Mouse (Mus musculus) heart, adult 2 months (tissue): Measurements from ENCODE around the gene Lgals2. TPM values are rescaled to one million over a fixed set of nuclear protein-coding genes. Genes with fewer than 3 reads are reported as not detected.
A peak's percentile ranks its signal among the peaks of the same experiment; 100 is the strongest.

Source experiments
- DNase-seq, 2 experiments: peaks; one replicate each; pipeline ENCODE4 v3.0.0; 2021
- H3K27ac ChIP-seq: fragments of 200-600 bp; 2 replicates; pipeline ENCODE4 v1.8.1; 2022
- H3K27me3 ChIP-seq: fragments of 200-500 bp; 2 replicates; pipeline ENCODE4 v1.6.1; 2012; ENCODE audit warnings: mild to moderate bottlenecking, low read length, inconsistent platforms, mixed read lengths; ENCODE audit not compliant: control insufficient read depth, insufficient read depth
- H3K36me3 ChIP-seq: fragments of 200-500 bp; 2 replicates; pipeline ENCODE4 v1.6.1; 2012; ENCODE audit warnings: low read length, inconsistent platforms; ENCODE audit not compliant: control insufficient read depth, insufficient read depth
- H3K4me1 ChIP-seq: fragments of 200-500 bp; 2 replicates; pipeline ENCODE4 v1.6.1; 2011; ENCODE audit warnings: low read length; ENCODE audit not compliant: control insufficient read depth, insufficient read depth
- H3K4me3 ChIP-seq: fragments of 200-600 bp; 2 replicates; pipeline ENCODE4 v1.8.1; 2022
- H3K79me2 ChIP-seq: fragments of 200-500 bp; replicated peaks from 2 replicates; pipeline ENCODE4 v1.6.1; 2012; ENCODE audit warnings: mild to moderate bottlenecking, inconsistent platforms, low read length, moderate library complexity, mixed read lengths; ENCODE audit not compliant: control insufficient read depth, insufficient read depth
- H3K9ac ChIP-seq: fragments of 200-500 bp; 2 replicates; pipeline ENCODE4 v1.6.1; 2012; ENCODE audit warnings: low read depth, mild to moderate bottlenecking, control low read depth, inconsistent platforms, low read length, mixed read lengths
- CTCF ChIP-seq: fragments of 200-600 bp; IDR thresholded peaks from 2 replicates; pipeline ENCODE4 v1.8.1; 2022; ENCODE audit warnings: antibody characterized with exemption, mild to moderate bottlenecking, moderate library complexity
- EP300 ChIP-seq: fragments of 200-500 bp; IDR thresholded peaks from 2 replicates; pipeline ENCODE4 v1.6.1; 2011; ENCODE audit warnings: low read depth, low read length, control low read depth; ENCODE audit not compliant: insufficient read depth
- POLR2A ChIP-seq: fragments of 200-500 bp; IDR thresholded peaks from 2 replicates; pipeline ENCODE4 v1.6.1; 2011; ENCODE audit warnings: mild to moderate bottlenecking, low read depth, low read length, control low read depth; ENCODE audit not compliant: insufficient read depth
- WGBS: fragments of 180-500 bp; shearing (Covaris S2); methylation state at CpG from one replicate; pipeline ENCODE4 v1.1.7; 2018; 5-methylcytosine and 5-hydroxymethylcytosine counted together
- intact Hi-C: fragments of 180-260 bp; cut with DNase I; formaldehyde crosslinking; loops from one replicate; pipeline ENCODE4 v1.15.1; 2025
- polyA plus RNA-seq: library from polyadenylated mRNA; depleted of rRNA; stranded (reverse); fragments of >200 nt; gene quantifications from 2 replicates; pipeline ENCODE4 v1.2.3, GENCODE M21; 2012
- total RNA-seq, 2 experiments: library from RNA; stranded (reverse); gene quantifications; 2 replicates each; pipeline ENCODE4 v1.2.3; 2021

Gene Lgals2
- total and polyA plus RNA-seq, 3 experiments = 1.5 TPM; not detected in 2

DNA sequence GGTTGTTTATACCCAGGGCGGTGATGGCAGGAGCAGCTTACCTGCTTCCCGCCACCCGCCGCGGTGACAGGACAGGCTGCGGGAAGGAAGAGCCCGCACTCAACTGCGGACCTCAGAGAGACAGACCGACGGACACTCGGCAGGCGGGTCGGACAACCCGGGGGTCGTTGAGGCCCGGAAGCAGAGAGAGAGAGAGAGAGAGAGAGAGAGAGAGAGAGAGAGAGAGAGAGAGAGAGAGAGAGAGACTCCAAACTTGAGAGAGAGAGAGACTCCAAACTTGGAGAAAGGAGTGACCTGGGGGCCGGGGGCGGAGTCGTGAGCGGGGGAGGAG, 44.0 kb upstream of the Lgals2 start, which contains the start of gene Gm49510:
TSS of gene Gm49510 (plus strand) at position 259 of the 331 bp plus-strand sequence.
- intact Hi-C loops = no loop called here
- H3K4me1 ChIP-seq = peaks cover 4% of the 10 kb centered on the region

DNA sequence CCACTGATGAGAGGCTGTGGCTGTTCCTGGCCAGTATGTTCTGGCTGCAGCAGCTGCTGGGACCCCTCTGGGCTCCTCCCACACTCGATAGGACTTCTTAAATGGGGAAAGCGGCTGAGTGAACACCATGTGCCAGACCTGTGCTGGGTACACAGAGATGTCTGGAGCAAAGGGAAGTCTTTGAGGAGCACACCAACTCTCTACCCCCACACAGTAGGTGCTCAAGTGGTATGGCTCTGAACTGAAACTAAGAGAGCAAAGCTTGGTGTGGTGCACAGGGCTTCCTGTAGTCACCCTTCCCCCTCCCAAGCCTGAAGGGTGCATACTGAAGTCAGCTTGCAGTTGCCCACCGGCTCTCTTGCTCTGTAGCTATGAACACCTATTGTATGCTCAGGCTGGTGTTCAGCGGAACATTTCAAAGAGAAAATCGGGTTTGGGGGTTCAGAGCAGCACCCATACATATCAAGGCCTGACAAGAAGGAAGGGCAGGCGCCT, 43.2 kb upstream of the Lgals2 start:
- WGBS = 64% methylated on average over 6 of the region's 6 CpGs
- no peak overlapping the region for H3K4me3 ChIP-seq
- intact Hi-C loops = no loop called here
- no peaks in the 10 kb centered on the region for H3K79me2 ChIP-seq
- H3K27me3 ChIP-seq = no peaks in the 10 kb centered on the region
- H3K36me3 ChIP-seq = no peaks in the 10 kb centered on the region
- TF ChIP-seq POLR2A (no peak), EP300 (no peak), CTCF (no peak)
- no peak overlapping the region for H3K9ac ChIP-seq
- H3K27ac ChIP-seq = no peak overlapping the region; the same call in 1 of the 2 replicates
- H3K4me1 ChIP-seq = peaks cover 4% of the 10 kb centered on the region
- no peak for DNase-seq

More for the DNA sequence above, 44.0 kb upstream of the Lgals2 start, which contains the start of gene Gm49510:
- H3K9ac ChIP-seq = peak within 1 kb of the TSS; percentile 82
- H3K27ac ChIP-seq = peak within 1 kb of the TSS; percentile 62
- no peaks in the 10 kb centered on the region for H3K79me2 ChIP-seq
- peak in 1 of 2 experiments; percentile 44 for DNase-seq
- 10% methylated on average over 20 of the region's 20 CpGs for WGBS
- no peaks in the 10 kb centered on the region for H3K27me3 ChIP-seq
- H3K36me3 ChIP-seq = no peaks in the 10 kb centered on the region
- TF ChIP-seq EP300 (no peak), CTCF (no peak), POLR2A (no peak)
- peak within 1 kb of the TSS; percentile 69 for H3K4me3 ChIP-seq

DNA sequence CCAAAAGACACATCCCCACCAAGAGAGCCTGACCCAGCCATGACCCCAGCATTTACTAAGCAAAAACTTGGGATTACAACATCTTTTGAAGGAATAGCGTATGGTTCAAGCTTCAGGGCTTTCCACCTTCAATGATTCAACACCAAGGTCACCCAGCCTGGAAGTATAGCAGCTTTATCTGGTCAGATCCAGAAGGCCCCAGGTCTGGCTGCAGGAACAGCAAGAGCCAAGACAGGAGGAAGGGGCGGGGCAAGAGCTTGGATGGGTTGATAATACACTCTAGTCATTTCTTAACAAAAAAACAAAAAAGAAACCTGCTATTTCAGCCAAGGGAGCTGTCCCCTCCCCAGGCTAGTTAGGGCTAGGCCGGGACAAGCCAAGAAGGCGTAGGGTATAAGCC, 42.2 kb upstream of the Lgals2 start:
- Histone ChIP-seq H3K4me3 (no peak overlapping the region), H3K4me1 (peaks cover 2% of the 10 kb centered on the region), H3K79me2 (no peaks in the 10 kb centered on the region), H3K36me3 (no peaks in the 10 kb centered on the region), H3K27ac (no peak overlapping the region), H3K9ac (no peak overlapping the region), H3K27me3 (no peaks in the 10 kb centered on the region)
- no peak for DNase-seq
- WGBS = 80% methylated on average over 4 of the region's 4 CpGs
- intact Hi-C loops = no loop called here
- no peak for TF ChIP-seq EP300
- TF ChIP-seq POLR2A = no peak
- TF ChIP-seq CTCF = no peak

DNA sequence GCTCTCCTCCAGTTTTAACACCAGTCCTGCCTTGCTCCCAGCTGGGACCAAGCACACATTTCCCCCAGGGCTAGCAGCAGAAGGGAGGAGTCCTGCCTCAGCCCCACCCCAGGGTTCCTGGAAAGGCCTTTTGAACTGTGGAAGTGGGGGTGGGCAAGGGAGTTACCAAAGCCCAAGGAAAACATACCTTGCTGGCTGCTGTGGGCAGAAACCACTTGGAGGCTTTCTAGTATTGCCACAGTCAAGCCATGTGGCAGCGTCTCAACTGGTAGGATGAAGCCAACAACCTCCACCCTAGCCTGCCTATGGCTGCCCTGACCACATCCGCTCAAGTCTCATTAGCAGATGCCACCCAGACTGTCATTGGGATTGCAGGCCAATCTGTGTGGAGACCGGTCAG, 40.8 kb upstream of the Lgals2 start:
- Histone ChIP-seq H3K4me1 (peaks cover 2% of the 10 kb centered on the region), H3K79me2 (no peaks in the 10 kb centered on the region), H3K36me3 (no peaks in the 10 kb centered on the region), H3K27ac (no peak overlapping the region), H3K27me3 (no peaks in the 10 kb centered on the region), H3K4me3 (no peak overlapping the region), H3K9ac (no peak overlapping the region)
- 87% methylated on average over 3 of the region's 3 CpGs for WGBS
- intact Hi-C loops = no loop called here
- DNase-seq = no peak
- no peak for TF ChIP-seq POLR2A
- TF ChIP-seq EP300 = no peak
- no peak for TF ChIP-seq CTCF

DNA sequence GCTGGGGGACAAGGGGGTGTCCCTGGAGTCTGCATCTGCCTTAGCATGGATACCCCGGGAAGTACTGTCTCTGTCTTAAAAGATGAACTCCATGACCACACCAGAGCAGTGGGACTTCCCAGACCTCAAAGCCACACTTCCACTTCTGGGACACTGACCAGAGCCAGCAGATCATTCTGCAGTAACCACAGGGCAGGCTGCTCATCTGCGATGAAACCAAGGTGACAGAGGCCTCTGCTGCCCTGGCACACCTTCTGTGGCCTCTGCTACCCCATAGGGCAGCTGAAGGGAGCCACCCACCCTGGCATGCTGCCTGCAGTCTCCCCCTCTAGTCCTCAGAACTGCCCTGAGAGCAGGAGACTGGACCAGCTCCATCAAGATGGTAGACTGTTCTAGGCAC, 40.4 kb upstream of the Lgals2 start:
- Histone ChIP-seq H3K9ac (no peak overlapping the region), H3K4me1 (peaks cover under 1% of the 10 kb centered on the region; the same call in 1 of the 2 replicates), H3K27ac (no peak overlapping the region), H3K27me3 (no peaks in the 10 kb centered on the region), H3K36me3 (no peaks in the 10 kb centered on the region), H3K4me3 (no peak overlapping the region), H3K79me2 (no peaks in the 10 kb centered on the region)
- TF ChIP-seq POLR2A (no peak), EP300 (no peak), CTCF (no peak)
- WGBS = 60% methylated on average over 2 of the region's 2 CpGs
- intact Hi-C loops = no loop called here
- DNase-seq = no peak

DNA sequence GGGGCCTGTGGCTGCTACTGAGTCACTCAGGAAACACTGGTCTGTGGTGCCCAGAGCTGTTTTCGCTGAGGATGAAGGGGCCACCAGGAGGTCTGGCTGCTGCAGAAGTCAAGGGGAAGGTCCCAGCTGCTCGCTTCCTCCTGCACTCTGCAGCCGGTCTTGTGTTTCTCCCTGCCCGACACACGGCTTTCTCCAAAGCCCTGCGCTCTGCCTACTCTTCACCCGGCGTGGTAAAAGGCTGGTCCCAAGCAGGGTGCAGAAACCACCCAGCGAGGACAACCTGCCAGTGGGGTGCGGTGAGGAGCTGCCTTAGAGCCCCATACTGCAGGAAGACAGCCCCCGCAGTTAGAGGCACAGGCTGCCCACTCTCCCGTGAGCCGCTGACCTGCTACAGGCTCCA, 39.4 kb upstream of the Lgals2 start:
- H3K27ac ChIP-seq = no peak overlapping the region
- intact Hi-C loops = loop anchor here (5.0 kb wide), 1 partner anchor 638 kb away; no protein-coding TSS in a partner anchor
- TF ChIP-seq EP300 = no peak
- TF ChIP-seq POLR2A = no peak
- no peak for TF ChIP-seq CTCF
- WGBS = 68% methylated on average over 13 of the region's 13 CpGs
- H3K27me3 ChIP-seq = no peaks in the 10 kb centered on the region
- H3K4me3 ChIP-seq = no peak overlapping the region
- no peaks in the 10 kb centered on the region; the same call in 1 of the 2 replicates for H3K4me1 ChIP-seq
- H3K36me3 ChIP-seq = no peaks in the 10 kb centered on the region
- no peak for DNase-seq
- no peaks in the 10 kb centered on the region for H3K79me2 ChIP-seq
- H3K9ac ChIP-seq = no peak overlapping the region
